Mouse (Mus musculus) embryo, embryonic 11 days (tissue): Measurements from ENCODE around the gene Il7r.
"Not testable (repeated sequence)": the region's sequence is repeated elsewhere in the genome, so short reads cannot be mapped to it uniquely, and the experiment has no call there.

ENCODE experiments used
- DNase-seq: peaks from one replicate; pipeline ENCODE4 v3.0.0-alpha.2; 2015

The Il7r gene

GRCm38 (mm10) chr15:9530076-9530475 is at the start of gene Il7r:
Gene Il7r, minus strand, starts transcription at chr15:9530176.
- DNase-seq: no peak

GRCm38 (mm10) chr15:9577303-9577702 is 47.3 kb upstream of the Il7r start:
- DNase-seq: no peak

GRCm38 (mm10) chr15:9574796-9575195 is 44.8 kb upstream of the Il7r start:
- no peak for DNase-seq

- no peak for DNase-seq
Measured at GRCm38 (mm10) chr15:9573361-9573760, 43.4 kb upstream of the Il7r start.

GRCm38 (mm10) chr15:9572664-9573063 is 42.7 kb upstream of the Il7r start:
- no peak for DNase-seq

- DNase-seq: no peak
Measured at GRCm38 (mm10) chr15:9571896-9572295, 41.9 kb upstream of the Il7r start.

- DNase-seq: no peak
Measured at GRCm38 (mm10) chr15:9567316-9567715, 37.3 kb upstream of the Il7r start.

- no peak for DNase-seq
Measured at GRCm38 (mm10) chr15:9565396-9565795, 35.4 kb upstream of the Il7r start.

- no peak for DNase-seq
Measured at GRCm38 (mm10) chr15:9564156-9564555, 34.2 kb upstream of the Il7r start.

- not testable (repeated sequence) for DNase-seq
Measured at GRCm38 (mm10) chr15:9557264-9557663, 27.3 kb upstream of the Il7r start.

GRCm38 (mm10) chr15:9548951-9549350 is 19.0 kb upstream of the Il7r start:
- no peak for DNase-seq

- DNase-seq: no peak
Measured at GRCm38 (mm10) chr15:9535200-9535599, 5.2 kb upstream of the Il7r start.

- DNase-seq: no peak
Measured at GRCm38 (mm10) chr15:9533356-9533902, 3.5 kb upstream of the Il7r start.

- no peak for DNase-seq
Measured at GRCm38 (mm10) chr15:9529646-9530045, 330 bp downstream of the Il7r start.

GRCm38 (mm10) chr15:9528186-9528935 is 1.6 kb downstream of the Il7r start:
- DNase-seq: no peak

- DNase-seq: no peak
Measured at GRCm38 (mm10) chr15:9526412-9526811, 3.6 kb downstream of the Il7r start.

- DNase-seq: no peak
Measured at GRCm38 (mm10) chr15:9524907-9525306, 5.1 kb downstream of the Il7r start.

GRCm38 (mm10) chr15:9523956-9524355 is 6.0 kb downstream of the Il7r start:
- no peak for DNase-seq

- no peak for DNase-seq
Measured at GRCm38 (mm10) chr15:9523059-9523458, 6.9 kb downstream of the Il7r start.

GRCm38 (mm10) chr15:9492077-9492476 is 37.9 kb downstream of the Il7r start:
- DNase-seq: no peak

- DNase-seq: no peak
Measured at GRCm38 (mm10) chr15:9489417-9490118, 40.4 kb downstream of the Il7r start.

GRCm38 (mm10) chr15:9473188-9473587 is 56.8 kb downstream of the Il7r start:
- DNase-seq: no peak

- no peak for DNase-seq
Measured at GRCm38 (mm10) chr15:9472618-9473017, 57.4 kb downstream of the Il7r start.

GRCm38 (mm10) chr15:9472167-9472566 is 57.8 kb downstream of the Il7r start:
- no peak for DNase-seq
